Mouse (Mus musculus) brain, embryonic 14.5 days (tissue): ENCODE measurements at regions not wholly inside any gene's neighbourhood (a gene's known extent, or its start where the extent isn't known, plus 50 kb on each side); places are given as distances from the start of the nearest gene placed in this dataset.
"Not testable (repeated sequence)": the region's sequence is repeated elsewhere in the genome, so short reads cannot be mapped to it uniquely, and the experiment has no call there.

Experiments
- CTCF ChIP-seq: fragments of 200-500 bp; IDR thresholded peaks from 2 replicates; pipeline ENCODE4 v1.5.1; 2012; ENCODE audit warnings: inconsistent platforms, mild to moderate bottlenecking, moderate library complexity, borderline replicate concordance; ENCODE audit not compliant: insufficient read depth, insufficient read length; ENCODE audit errors: extremely low read depth
- POLR2A ChIP-seq: fragments of 200-500 bp; IDR thresholded peaks from 2 replicates; pipeline ENCODE4 v1.6.1; 2012; ENCODE audit warnings: mild to moderate bottlenecking, inconsistent platforms, borderline replicate concordance; ENCODE audit not compliant: poor library complexity, insufficient read depth, insufficient read length, severe bottlenecking; ENCODE audit errors: extremely low read depth

- not testable (repeated sequence) for TF ChIP-seq POLR2A, CTCF
Observed at GRCm38 (mm10) chr1:95500671-95501070, 166.7 kb downstream of the St8sia4 start.
